Mouse (Mus musculus) adrenal gland, postnatal 36 days (tissue): ENCODE measurements around the gene Anln. TPM values are rescaled to one million over a fixed set of nuclear protein-coding genes. Genes with fewer than 3 reads are reported as not detected.
"Not testable (repeated sequence)": the region's sequence is repeated elsewhere in the genome, so short reads cannot be mapped to it uniquely, and the experiment has no call there.

Source experiments
- DNase-seq, 2 experiments: peaks; one replicate each; pipeline ENCODE4 v3.0.0; 2021; ENCODE audit warnings: mixed read lengths in 1 of 2
- long read RNA-seq, 2 experiments: library from polyadenylated mRNA; stranded (forward); transcript quantifications; one replicate each; pipeline ENCODE4 v2.0.0; 2021; ENCODE audit warnings: borderline sequencing depth in 2 of 2
- total RNA-seq, 2 experiments: library from RNA; stranded (reverse); gene quantifications; 2 replicates each; pipeline ENCODE4 v1.2.3; 2021

The Anln gene
- total RNA-seq, result 1 to 10 TPM; 6.5 to 6.7 TPM
- long read RNA-seq, experiment 1, full-length matches to known transcripts, result 1 of 4 reads
- long read RNA-seq, experiment 1, partial matches to known transcripts, result 0 of 4 reads
- long read RNA-seq, experiment 1, other reads (novel, unspliced or antisense), result 3 of 4 reads
- long read RNA-seq, experiment 2, result 0 reads

GRCm38 (mm10) chr9:22389021-22389476, at the start of gene Anln:
TSS of gene Anln (minus strand) at chr9:22389188.
- DNase-seq, result peak; percentile 95

- DNase-seq, result no peak
Observed at GRCm38 (mm10) chr9:22434101-22434500, 45.1 kb upstream of the Anln start.

- no peak for DNase-seq
Observed at GRCm38 (mm10) chr9:22433221-22433620, 44.2 kb upstream of the Anln start.

GRCm38 (mm10) chr9:22430315-22430840, 41.4 kb upstream of the Anln start:
- no peak for DNase-seq

GRCm38 (mm10) chr9:22429533-22430241, 40.7 kb upstream of the Anln start:
- peak; percentile 7 to 15 for DNase-seq

- no peak for DNase-seq
Observed at GRCm38 (mm10) chr9:22428666-22429410, 39.9 kb upstream of the Anln start.

GRCm38 (mm10) chr9:22428028-22428665, 39.2 kb upstream of the Anln start:
- no peak for DNase-seq

GRCm38 (mm10) chr9:22424719-22425118, 35.7 kb upstream of the Anln start:
- DNase-seq, result no peak

GRCm38 (mm10) chr9:22424196-22424595, 35.2 kb upstream of the Anln start:
- peak; percentile 26 to 38 for DNase-seq

- no peak for DNase-seq
Observed at GRCm38 (mm10) chr9:22423507-22423906, 34.5 kb upstream of the Anln start.

GRCm38 (mm10) chr9:22422559-22422958, 33.6 kb upstream of the Anln start:
- DNase-seq, result peak; percentile 10 to 32

- DNase-seq, result no peak
Observed at GRCm38 (mm10) chr9:22420491-22420890, 31.5 kb upstream of the Anln start.

- no peak for DNase-seq
Observed at GRCm38 (mm10) chr9:22419877-22420276, 30.9 kb upstream of the Anln start.

GRCm38 (mm10) chr9:22417547-22417946, 28.6 kb upstream of the Anln start:
- DNase-seq, result peak; percentile 30 to 35

GRCm38 (mm10) chr9:22416187-22416586, 27.2 kb upstream of the Anln start:
- DNase-seq, result no peak

- peak; percentile 96 to 98 for DNase-seq
Observed at GRCm38 (mm10) chr9:22411002-22411857, 22.2 kb upstream of the Anln start, which contains the start of gene 9530077C05Rik. TSS of gene 9530077C05Rik (plus strand) at chr9:22411513.

GRCm38 (mm10) chr9:22409501-22409900, 20.5 kb upstream of the Anln start:
- DNase-seq, result no peak

- peak; percentile 9 to 43 for DNase-seq
Observed at GRCm38 (mm10) chr9:22408344-22408743, 19.4 kb upstream of the Anln start.

GRCm38 (mm10) chr9:22407633-22408032, 18.6 kb upstream of the Anln start:
- not testable (repeated sequence) for DNase-seq

GRCm38 (mm10) chr9:22405414-22405813, 16.4 kb upstream of the Anln start:
- DNase-seq, result no peak

- not testable (repeated sequence) for DNase-seq
Observed at GRCm38 (mm10) chr9:22403501-22403900, 14.5 kb upstream of the Anln start.
